Mouse (Mus musculus): Measurements from ENCODE around the gene Plekha5. TPM values are rescaled to one million over a fixed set of nuclear protein-coding genes. Genes with fewer than 3 reads are reported as not detected.
A peak's percentile ranks its signal among the peaks of the same experiment; 100 is the strongest.

The Plekha5 gene
- 46.9 and 51.4 TPM in 2 replicates for polyA plus RNA-seq (2016; fragmentation: Nextera tagmentation; extraction: Ambion mirVana)

GRCm38 (mm10) chr6:140423846-140424200 lies at the start of gene Plekha5:
Plekha5 (plus strand) TSS chr6:140424054.
- Histone ChIP-seq H3K9ac (peak within 1 kb of the TSS; percentile 98), H3K4me2 (peak within 1 kb of the TSS; percentile 68), H3K36me3 (replicated peaks) (peaks cover 5% of the 10 kb centered on the region), H3K27me3 (0 out of 2 replicates have a peak, but pooled peaks cover 2% of the 10 kb centered on the region), H3K27ac (peak within 1 kb of the TSS; percentile 93), H3K9me3 (no peaks in the 10 kb centered on the region), H3K4me3 (replicated peaks) (peak within 1 kb of the TSS; percentile 92), H3K4me1 (peaks cover 22% of the 10 kb centered on the region)
- peak; percentile 91 for ATAC-seq (ENCODE audit: low FRiP score)
- WGBS: 1% methylated on average over 32 of the region's 65 CpGs

- no peak for ATAC-seq (ENCODE audit: low FRiP score)
- 46% methylated on average over 4 of the region's 4 CpGs for WGBS
Observed at GRCm38 (mm10) chr6:140375671-140376070, 48.2 kb upstream of the Plekha5 start.

GRCm38 (mm10) chr6:140380588-140380987 lies 43.3 kb upstream of the Plekha5 start:
- Histone ChIP-seq H3K4me3 (replicated peaks) (no peak overlapping the region), H3K9ac (no peak overlapping the region), H3K9me3 (no peaks in the 10 kb centered on the region), H3K27me3 (no peaks in the 10 kb centered on the region), H3K4me2 (no peak overlapping the region), H3K36me3 (replicated peaks) (no peaks in the 10 kb centered on the region), H3K27ac (no peak overlapping the region), H3K4me1 (0 out of 2 replicates have a peak, but pooled peaks cover 3% of the 10 kb centered on the region)
- 87% methylated on average over 2 of the region's 2 CpGs for WGBS
- ATAC-seq (ENCODE audit: low FRiP score): no peak

More at GRCm38 (mm10) chr6:140375671-140376070, 48.2 kb upstream of the Plekha5 start:
- H3K4me1 ChIP-seq: 0 out of 2 replicates have a peak, but pooled peaks cover 3% of the 10 kb centered on the region
- H3K4me3 ChIP-seq (replicated peaks): no peak overlapping the region
- no peaks in the 10 kb centered on the region for H3K9me3 ChIP-seq
- no peak overlapping the region for H3K9ac ChIP-seq
- no peak overlapping the region for H3K4me2 ChIP-seq
- H3K27ac ChIP-seq: no peak overlapping the region
- H3K36me3 ChIP-seq (replicated peaks): no peaks in the 10 kb centered on the region
- no peaks in the 10 kb centered on the region for H3K27me3 ChIP-seq

GRCm38 (mm10) chr6:140381162-140381561 lies 42.7 kb upstream of the Plekha5 start:
- Histone ChIP-seq H3K4me1 (0 out of 2 replicates have a peak, but pooled peaks cover 3% of the 10 kb centered on the region), H3K4me2 (no peak overlapping the region), H3K4me3 (replicated peaks) (no peak overlapping the region), H3K9me3 (no peaks in the 10 kb centered on the region), H3K36me3 (replicated peaks) (no peaks in the 10 kb centered on the region), H3K27me3 (no peaks in the 10 kb centered on the region), H3K9ac (no peak overlapping the region), H3K27ac (no peak overlapping the region)
- 90% methylated on average over 8 of the region's 8 CpGs for WGBS
- no peak for ATAC-seq (ENCODE audit: low FRiP score)

- Histone ChIP-seq H3K4me2 (no peak overlapping the region), H3K9me3 (no peaks in the 10 kb centered on the region), H3K27me3 (no peaks in the 10 kb centered on the region), H3K9ac (no peak overlapping the region), H3K4me3 (replicated peaks) (no peak overlapping the region), H3K36me3 (replicated peaks) (no peaks in the 10 kb centered on the region), H3K4me1 (no peaks in the 10 kb centered on the region), H3K27ac (no peak overlapping the region)
- WGBS: 84% methylated on average over 10 of the region's 10 CpGs
- no peak for ATAC-seq (ENCODE audit: low FRiP score)
Observed at GRCm38 (mm10) chr6:140383580-140384400, 40.1 kb upstream of the Plekha5 start.

- no peaks in the 10 kb centered on the region for H3K27me3 ChIP-seq
- 91% methylated on average over 7 of the region's 7 CpGs for WGBS
- no peak for ATAC-seq (ENCODE audit: low FRiP score)
Observed at GRCm38 (mm10) chr6:140396687-140397086, 27.2 kb upstream of the Plekha5 start.

GRCm38 (mm10) chr6:140402766-140403310 lies 21.0 kb upstream of the Plekha5 start:
- ATAC-seq (ENCODE audit: low FRiP score): no peak
- Histone ChIP-seq H3K27me3 (no peaks in the 10 kb centered on the region), H3K4me1 (no peaks in the 10 kb centered on the region), H3K4me3 (replicated peaks) (no peak overlapping the region), H3K9me3 (no peaks in the 10 kb centered on the region), H3K4me2 (no peak overlapping the region), H3K36me3 (replicated peaks) (no peaks in the 10 kb centered on the region), H3K9ac (no peak overlapping the region), H3K27ac (no peak overlapping the region)
- WGBS: 88% methylated on average over 13 of the region's 13 CpGs

More at GRCm38 (mm10) chr6:140396687-140397086, 27.2 kb upstream of the Plekha5 start:
- H3K4me1 ChIP-seq: no peaks in the 10 kb centered on the region
- no peak overlapping the region for H3K27ac ChIP-seq
- H3K9me3 ChIP-seq: no peaks in the 10 kb centered on the region
- no peaks in the 10 kb centered on the region for H3K36me3 ChIP-seq (replicated peaks)
- H3K4me2 ChIP-seq: no peak overlapping the region
- H3K9ac ChIP-seq: no peak overlapping the region
- no peak overlapping the region for H3K4me3 ChIP-seq (replicated peaks)

GRCm38 (mm10) chr6:140411996-140412395 lies 11.9 kb upstream of the Plekha5 start:
- Histone ChIP-seq H3K27me3 (no peaks in the 10 kb centered on the region), H3K4me3 (replicated peaks) (no peak overlapping the region), H3K27ac (no peak overlapping the region), H3K36me3 (replicated peaks) (no peaks in the 10 kb centered on the region), H3K4me2 (no peak overlapping the region), H3K9me3 (no peaks in the 10 kb centered on the region), H3K9ac (no peak overlapping the region), H3K4me1 (no peaks in the 10 kb centered on the region)
- no peak for ATAC-seq (ENCODE audit: low FRiP score)
- 52% methylated on average over 3 of the region's 3 CpGs for WGBS

- Histone ChIP-seq H3K9me3 (no peaks in the 10 kb centered on the region), H3K27me3 (0 out of 2 replicates have a peak, but pooled peaks cover 2% of the 10 kb centered on the region), H3K9ac (peak overlapping the region; percentile 98), H3K4me3 (replicated peaks) (peak overlapping the region; percentile 92), H3K4me2 (peak overlapping the region; percentile 68), H3K4me1 (peaks cover 22% of the 10 kb centered on the region), H3K27ac (peak overlapping the region; percentile 93), H3K36me3 (replicated peaks) (no peaks in the 10 kb centered on the region)
- WGBS: 6% methylated on average over 29 of the region's 29 CpGs
- ATAC-seq (ENCODE audit: low FRiP score): no peak
Observed at GRCm38 (mm10) chr6:140423041-140423845, 611 bp upstream of the Plekha5 start.

GRCm38 (mm10) chr6:140424201-140424990 lies 542 bp downstream of the Plekha5 start:
- Histone ChIP-seq H3K9me3 (no peaks in the 10 kb centered on the region), H3K4me1 (peaks cover 22% of the 10 kb centered on the region), H3K36me3 (replicated peaks) (peaks cover 11% of the 10 kb centered on the region), H3K9ac (peak overlapping the region; percentile 98), H3K4me2 (peak overlapping the region; percentile 68), H3K4me3 (replicated peaks) (peak overlapping the region; percentile 92), H3K27ac (peak overlapping the region; percentile 93), H3K27me3 (0 out of 2 replicates have a peak, but pooled peaks cover 2% of the 10 kb centered on the region)
- ATAC-seq (ENCODE audit: low FRiP score): peak; percentile 80
- under 1% methylated on average over 59 of the region's 72 CpGs for WGBS

GRCm38 (mm10) chr6:140424991-140425361 lies 1.1 kb downstream of the Plekha5 start:
- ATAC-seq (ENCODE audit: low FRiP score): peak; percentile 2; the same call in 1 of the 2 replicates

More at GRCm38 (mm10) chr6:140424991-140425361, 1.1 kb downstream of the Plekha5 start:
- Histone ChIP-seq H3K9ac (peak overlapping the region; percentile 98), H3K4me2 (peak overlapping the region; percentile 68), H3K4me3 (replicated peaks) (peak overlapping the region; percentile 92), H3K9me3 (no peaks in the 10 kb centered on the region), H3K27ac (peak overlapping the region; percentile 93), H3K27me3 (0 out of 2 replicates have a peak, but pooled peaks cover 2% of the 10 kb centered on the region), H3K36me3 (replicated peaks) (peaks cover 12% of the 10 kb centered on the region), H3K4me1 (peaks cover 22% of the 10 kb centered on the region)
- WGBS: under 1% methylated on average over 17 of the region's 17 CpGs

All from forebrain, embryonic 12.5 days (tissue).